Mouse (Mus musculus) layer of hippocampus, adult 8-10 months (tissue): ENCODE measurements around the gene Reep3. TPM values are rescaled to one million over a fixed set of nuclear protein-coding genes. Genes with fewer than 3 reads are reported as not detected.
"Not testable (repeated sequence)": the region's sequence is repeated elsewhere in the genome, so short reads cannot be mapped to it uniquely, and the experiment has no call there.

Source experiments
- DNase-seq, 2 experiments: peaks; one replicate each; pipeline ENCODE4 v3.0.0; 2022; ENCODE audit warnings: low spot score in 2 of 2
- total RNA-seq, 4 experiments: library from RNA; stranded (reverse); gene quantifications; 2 replicates each; pipeline ENCODE4 v1.2.4; 2022

Reep3 gene
- total RNA-seq: 10 to 100 TPM; 21.0 to 24.7 (median 22.3) TPM

GRCm38 (mm10) chr10:67096621-67097436, at the start of gene Reep3:
Gene Reep3, minus strand, starts transcription at chr10:67096945.
- peak; percentile 35 to 37 for DNase-seq

DNA sequence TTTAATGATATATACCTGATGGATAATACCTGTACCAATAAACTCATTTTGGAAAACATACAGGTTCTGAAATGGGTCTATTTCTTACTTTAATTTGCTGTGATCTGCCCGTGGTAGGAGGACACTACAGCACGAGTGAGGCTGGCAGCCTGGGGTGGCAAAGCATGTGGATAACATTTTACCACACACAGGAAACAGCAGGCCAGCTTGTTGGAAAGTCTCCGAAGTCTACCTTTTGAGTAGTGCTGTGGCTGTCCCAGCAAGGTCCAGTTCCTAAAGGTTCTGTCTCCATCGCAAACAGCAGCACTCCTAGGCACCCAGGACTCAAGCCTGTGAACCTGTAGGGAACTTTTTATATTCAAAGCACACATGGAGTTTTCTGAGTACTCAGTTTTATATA, 48.9 kb upstream of the Reep3 start:
- no peak for DNase-seq

DNA sequence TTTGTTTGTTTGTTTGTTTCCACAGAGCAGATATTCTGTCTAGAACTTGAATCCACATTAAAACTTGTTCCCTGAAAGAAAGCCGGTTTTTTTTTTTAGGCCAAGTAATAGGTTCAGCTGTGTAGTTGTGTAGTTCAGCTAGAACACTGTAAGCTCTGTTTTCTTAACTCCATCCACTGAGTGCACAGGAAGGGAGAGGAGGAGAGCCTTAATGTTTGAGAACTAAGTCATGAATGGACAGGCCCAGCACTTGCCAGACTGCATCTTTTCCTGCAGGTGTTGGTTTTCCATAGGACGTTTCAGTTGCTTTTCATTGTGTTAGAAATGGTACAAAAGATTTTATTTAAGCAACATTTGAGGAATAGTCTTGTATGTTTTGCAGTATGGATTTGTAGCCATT, 47.5 kb upstream of the Reep3 start:
- DNase-seq: no peak

DNA sequence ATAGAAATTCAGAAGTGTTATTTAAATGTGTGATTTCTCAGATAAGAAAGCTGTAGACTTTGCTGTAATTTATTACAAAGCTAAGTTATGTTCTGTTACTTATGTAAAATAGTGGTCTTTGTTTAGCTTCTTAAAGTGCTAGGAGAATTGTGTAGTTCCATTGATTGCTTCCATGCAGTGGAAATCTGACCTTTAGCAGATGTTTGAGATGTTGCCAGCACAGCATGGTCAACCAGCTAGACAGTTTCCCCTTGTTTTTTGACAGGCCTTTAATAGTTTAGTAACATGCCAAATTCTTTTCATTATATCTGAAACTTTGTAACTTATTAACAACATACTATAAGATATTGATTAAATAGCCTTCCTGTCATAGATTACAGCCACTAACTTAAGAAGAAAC, 46.9 kb upstream of the Reep3 start:
- DNase-seq: no peak

GRCm38 (mm10) chr10:67137437-67137836, 40.7 kb upstream of the Reep3 start:
- DNase-seq: no peak

GRCm38 (mm10) chr10:67134322-67134721, 37.6 kb upstream of the Reep3 start:
- no peak for DNase-seq

GRCm38 (mm10) chr10:67131709-67132108, 35.0 kb upstream of the Reep3 start:
- no peak for DNase-seq

DNA sequence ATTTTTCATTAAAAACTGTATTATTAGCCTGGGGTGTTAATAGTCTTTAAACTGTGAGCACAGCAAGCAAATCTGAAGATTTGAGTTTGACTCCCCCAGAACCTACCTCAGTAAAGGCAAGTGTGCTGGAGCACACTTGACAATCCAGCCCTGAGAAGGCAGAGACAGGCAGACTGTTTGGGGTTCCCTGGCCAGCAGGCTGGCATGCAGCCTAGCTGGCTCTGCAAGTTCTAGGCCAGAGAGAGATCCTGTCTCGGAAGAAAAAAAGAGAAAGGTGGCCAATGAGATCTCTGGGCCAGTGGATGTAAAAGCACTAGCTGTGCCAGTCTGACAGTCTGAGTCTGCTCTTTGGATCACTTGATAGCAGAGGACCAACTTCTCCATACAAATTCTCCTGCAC, 32.8 kb upstream of the Reep3 start:
- DNase-seq: no peak

GRCm38 (mm10) chr10:67126859-67127758, 30.4 kb upstream of the Reep3 start:
- no peak for DNase-seq

DNA sequence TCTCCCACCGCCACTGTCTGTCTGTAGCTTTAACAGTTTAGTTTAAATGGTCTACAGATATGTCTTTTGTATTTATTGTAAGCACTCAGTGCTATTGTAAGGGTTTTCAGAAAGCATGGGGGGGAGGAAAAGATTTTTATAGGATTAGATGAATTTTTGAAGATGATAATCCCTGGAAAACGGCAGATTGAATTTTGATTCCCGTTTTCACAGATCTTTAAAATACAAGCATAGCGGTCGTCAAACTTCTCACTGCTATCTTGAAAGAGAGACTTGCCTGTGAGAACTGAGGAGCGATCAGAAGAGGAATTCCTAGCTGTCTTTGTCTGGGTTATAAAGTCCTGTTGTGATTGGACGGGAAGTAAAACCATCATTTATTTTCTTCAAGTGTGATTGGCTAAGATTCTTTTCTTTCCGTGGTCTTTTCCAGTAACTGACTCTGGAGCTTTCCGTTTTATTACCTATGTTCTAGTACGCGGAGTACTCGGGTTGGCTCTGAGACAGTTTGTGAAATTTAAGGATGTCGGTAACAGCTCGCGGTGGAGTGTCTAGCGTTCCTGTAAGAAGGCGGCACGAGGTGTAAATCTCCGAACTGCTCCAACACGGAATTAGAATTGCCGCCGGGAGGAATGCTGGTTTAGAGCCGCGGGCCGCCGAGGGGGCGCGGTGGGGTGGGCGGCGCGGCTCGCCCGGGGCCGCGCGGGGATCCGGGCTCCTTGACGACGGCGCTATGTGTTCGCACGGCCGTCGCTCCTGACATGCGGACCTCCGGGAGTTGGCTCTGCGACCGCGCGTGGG, 29.5 kb upstream of the Reep3 start:
- DNase-seq: peak in 1 of 2 experiments; percentile 59

DNA sequence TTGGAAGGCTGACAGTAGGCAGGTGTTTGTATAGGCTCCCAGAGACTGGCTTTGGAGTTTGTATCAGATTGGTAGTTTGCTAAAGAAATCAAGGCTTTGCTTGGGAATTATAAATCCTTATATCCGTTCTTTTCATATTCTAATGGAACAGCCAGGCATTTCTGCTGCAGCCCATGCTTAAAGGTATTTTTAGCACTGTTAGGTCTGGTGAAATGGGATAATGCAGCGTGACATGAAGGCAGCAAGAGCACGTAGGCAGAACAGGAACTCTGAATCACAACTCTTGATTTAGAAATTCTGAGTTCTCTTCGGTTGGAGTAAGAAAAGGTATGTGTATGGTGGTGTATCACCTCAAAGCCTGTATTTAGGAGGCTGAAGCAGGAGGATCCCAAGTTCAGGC, 27.4 kb upstream of the Reep3 start:
- DNase-seq: no peak

GRCm38 (mm10) chr10:67123756-67124155, 27.0 kb upstream of the Reep3 start:
- DNase-seq: no peak

- DNase-seq: no peak
Measured at GRCm38 (mm10) chr10:67120640-67121039, 23.9 kb upstream of the Reep3 start.

GRCm38 (mm10) chr10:67120180-67120579, 23.4 kb upstream of the Reep3 start:
- DNase-seq: no peak

GRCm38 (mm10) chr10:67119291-67119690, 22.5 kb upstream of the Reep3 start:
- DNase-seq: no peak

- DNase-seq: no peak
Measured at GRCm38 (mm10) chr10:67116251-67116650, 19.5 kb upstream of the Reep3 start.

GRCm38 (mm10) chr10:67115666-67116091, 18.9 kb upstream of the Reep3 start:
- no peak for DNase-seq

GRCm38 (mm10) chr10:67115115-67115514, 18.4 kb upstream of the Reep3 start:
- DNase-seq: no peak

DNA sequence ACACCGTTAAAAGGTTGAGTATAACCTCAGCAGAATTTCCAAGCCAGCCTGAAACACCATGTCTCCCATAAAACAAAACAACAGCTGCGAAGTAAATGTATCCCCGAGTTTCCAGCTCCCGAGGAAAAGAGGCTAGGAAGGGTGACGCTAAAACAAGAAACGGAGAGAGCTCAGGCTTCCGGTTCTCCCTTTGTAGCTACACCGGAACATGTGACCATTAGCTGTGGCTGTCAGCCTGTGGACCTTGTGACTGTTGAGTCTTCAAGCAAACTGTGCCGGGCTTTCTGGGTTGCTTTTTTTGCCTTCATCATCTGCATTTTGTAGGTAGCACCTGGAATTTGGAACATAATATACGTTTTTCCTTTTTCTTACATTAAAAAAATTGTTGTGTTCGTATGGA, 17.1 kb upstream of the Reep3 start:
- no peak for DNase-seq

DNA sequence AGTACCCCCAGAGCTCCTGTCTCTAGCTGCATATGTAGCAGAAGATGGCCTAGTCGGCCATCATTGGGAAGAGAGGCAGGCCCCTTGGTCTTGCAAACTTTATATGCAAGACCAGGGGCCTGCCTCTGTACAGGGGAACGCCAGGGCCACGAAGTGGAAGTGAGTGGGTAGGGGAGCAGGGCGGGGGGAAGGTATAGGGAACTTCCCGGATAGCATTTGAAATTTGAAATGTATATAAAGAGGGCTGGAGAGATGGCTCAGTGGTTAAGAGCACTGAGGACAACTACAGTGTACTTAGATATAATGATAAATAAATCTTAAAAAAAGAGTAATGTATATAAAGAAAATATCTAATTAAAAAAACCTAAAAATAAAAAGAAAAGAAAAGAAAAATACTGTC, 16.2 kb upstream of the Reep3 start:
- DNase-seq: not testable (repeated sequence)

- no peak for DNase-seq
Measured at GRCm38 (mm10) chr10:67111799-67112177, 15.0 kb upstream of the Reep3 start.
